Mouse (Mus musculus): Measurements from ENCODE around the gene Cd80.
"Not testable (repeated sequence)": the region's sequence is repeated elsewhere in the genome, so short reads cannot be mapped to it uniquely, and the experiment has no call there.

Cd80 gene

DNA sequence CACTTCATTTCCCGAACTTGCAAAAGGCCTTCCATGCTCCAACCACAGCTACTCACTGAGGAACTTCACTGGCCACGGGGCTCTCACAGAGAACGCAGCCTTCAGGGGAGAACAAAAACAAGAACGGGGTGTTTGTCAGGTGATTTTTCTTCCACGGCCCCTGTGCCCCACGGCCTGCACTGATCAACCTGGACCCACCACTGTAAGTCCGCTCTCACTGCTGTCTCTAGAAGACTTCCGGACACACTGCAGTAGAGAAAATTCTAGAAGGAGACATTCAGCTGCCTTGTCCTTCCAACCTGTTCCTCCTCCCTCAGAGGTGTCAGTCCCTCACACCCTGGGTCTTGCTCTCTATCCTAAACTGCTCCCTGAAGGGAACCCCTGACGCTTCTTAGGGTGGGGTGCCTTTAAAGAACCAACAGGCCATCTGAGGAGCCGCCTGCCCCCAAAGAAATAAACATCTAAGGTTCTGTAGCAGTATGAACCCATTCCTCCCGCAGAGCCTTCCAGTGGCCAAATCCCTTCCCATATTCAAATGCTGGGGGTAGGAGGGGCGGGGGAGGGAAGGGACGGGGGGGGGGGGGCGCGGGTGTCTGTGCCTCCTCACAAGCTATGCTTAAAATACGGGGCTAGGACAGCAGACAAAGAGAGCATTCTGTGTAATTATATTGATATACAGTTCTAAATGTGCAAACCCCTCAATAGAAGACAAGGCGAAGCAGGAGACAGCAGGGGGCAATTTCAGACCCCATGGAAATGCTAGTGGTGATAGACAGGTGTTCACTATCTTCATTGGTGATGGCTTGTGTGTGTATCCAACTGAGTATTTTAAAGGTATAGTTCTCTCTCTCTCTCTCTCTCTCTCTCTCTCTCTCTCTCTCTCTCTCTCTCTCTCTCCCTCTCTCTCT lies at the start of gene Cd80:
Gene Cd80, plus strand, starts transcription at position 51 of the 908 bp plus-strand sequence.
- in situ Hi-C loops (cut with MseI, MboI): no loop called here

DNA sequence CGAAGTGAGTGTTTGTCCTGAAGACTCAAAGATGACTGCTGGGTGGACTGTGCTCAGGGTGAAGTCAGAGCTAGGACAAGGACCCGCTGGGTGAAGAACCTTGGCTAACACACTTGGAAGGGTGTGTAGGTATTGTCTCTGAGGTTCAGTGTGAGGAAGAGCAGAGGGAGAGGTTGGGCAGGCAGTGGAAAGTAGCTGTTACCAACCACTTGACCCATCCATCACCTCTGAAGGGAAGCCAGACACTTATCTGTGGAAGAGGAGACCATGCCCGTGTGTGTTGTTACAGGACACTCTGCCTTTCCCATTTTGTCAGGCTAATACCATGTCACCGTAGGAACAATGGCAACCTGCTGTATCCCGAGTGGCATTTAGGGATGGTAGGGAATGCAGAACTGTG lies 49.1 kb upstream of the Cd80 start:
- in situ Hi-C loops (cut with MseI, MboI): no loop called here

- in situ Hi-C loops (cut with MseI, MboI): no loop called here
These were observed 48.7 kb upstream of the Cd80 start for GRCm38 (mm10) chr16:38406708-38407107.

- in situ Hi-C loops (cut with MseI, MboI): no loop called here
These were observed 47.8 kb upstream of the Cd80 start for GRCm38 (mm10) chr16:38407584-38407983.

- in situ Hi-C loops (cut with MseI, MboI): no loop called here
These were observed 46.9 kb upstream of the Cd80 start for GRCm38 (mm10) chr16:38408416-38408815.

GRCm38 (mm10) chr16:38414953-38415352 lies 40.4 kb upstream of the Cd80 start:
- in situ Hi-C loops (cut with MseI, MboI): no loop called here

DNA sequence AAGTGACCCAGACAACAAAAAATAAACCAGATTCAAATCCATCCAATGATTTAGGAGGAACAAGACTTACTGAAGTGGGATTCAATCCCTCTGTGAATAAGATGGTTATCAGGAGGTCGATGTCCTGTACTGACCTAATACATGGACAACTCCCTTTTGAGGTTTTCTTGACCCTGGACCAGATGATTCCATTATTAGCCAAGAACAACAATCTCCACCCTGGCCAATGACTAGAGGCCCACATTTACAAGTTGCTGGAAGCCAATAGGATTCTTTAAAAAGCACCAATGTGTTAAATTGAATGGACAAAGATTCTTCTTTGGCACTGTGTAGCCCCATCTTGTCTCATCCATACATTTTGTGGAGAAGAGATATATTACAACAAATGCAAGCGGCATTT lies 30.0 kb upstream of the Cd80 start:
- in situ Hi-C loops (cut with MseI, MboI): no loop called here

DNA sequence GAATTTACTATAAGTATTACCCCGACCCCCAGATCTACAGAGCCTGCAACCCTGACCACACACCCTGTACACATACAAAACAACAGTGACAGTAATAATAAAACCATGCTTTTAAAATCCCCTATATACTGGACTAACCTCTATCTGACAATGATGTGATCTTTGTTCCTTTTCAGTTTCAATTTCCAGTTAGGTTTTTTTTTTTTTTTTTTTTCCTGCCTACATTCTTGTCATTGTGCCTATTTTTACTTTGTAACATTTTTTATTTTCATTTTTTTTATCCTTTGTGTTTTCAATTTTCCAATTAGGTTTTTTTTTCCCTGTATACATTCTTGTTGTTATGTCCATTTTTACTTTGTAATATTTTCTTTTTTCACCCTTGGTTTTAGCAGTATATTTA lies 29.6 kb upstream of the Cd80 start:
- in situ Hi-C loops (cut with MseI, MboI): no loop called here

GRCm38 (mm10) chr16:38431446-38432185 lies 23.7 kb upstream of the Cd80 start:
- in situ Hi-C loops (cut with MseI, MboI): no loop called here

DNA sequence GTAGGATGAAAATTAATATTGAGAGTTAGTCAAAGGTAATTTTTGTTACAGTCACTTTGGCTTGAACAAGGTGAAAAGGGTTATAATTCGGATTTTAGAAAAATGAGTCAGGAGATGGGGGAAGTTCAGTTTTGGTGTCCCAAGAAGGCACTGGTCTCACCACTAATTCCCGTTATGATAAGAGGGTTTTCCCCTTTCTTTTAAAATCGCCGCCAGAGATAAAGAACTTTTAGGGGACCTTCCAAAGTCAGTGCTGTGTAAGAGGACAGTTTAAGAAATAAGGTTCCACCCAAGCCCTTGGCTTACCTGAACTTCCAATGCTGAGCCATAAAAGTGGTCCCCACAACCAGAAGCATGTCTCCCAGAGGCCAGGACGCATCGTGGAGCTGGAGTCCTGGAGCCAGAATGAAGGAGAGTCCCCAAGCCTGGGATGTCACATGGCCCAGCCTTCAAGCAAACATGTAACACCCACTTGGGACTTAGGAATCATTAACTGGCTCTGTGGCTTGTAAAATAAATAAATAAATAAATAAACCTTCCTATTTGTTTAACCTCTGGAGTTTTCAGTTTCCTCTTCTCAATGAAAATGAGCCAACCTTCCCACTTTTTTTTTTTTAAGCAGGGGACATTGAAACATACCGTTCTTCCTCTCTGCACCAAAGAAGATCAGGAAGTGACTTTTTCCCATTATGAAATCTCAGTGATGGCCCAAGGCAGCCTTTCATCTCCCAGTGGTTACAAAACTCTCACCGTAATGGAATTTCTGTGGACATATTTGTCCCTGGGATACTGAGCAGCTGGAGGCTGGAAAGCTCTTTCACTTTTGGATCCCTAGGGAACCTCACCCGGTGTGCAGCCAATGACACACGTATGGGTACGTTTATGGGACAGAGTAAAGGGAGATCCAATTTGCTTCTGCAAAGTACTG lies 22.6 kb upstream of the Cd80 start, which contains the start of gene Pla1a:
Gene Pla1a, minus strand, starts transcription at position 648 of the 928 bp plus-strand sequence.
- in situ Hi-C loops (cut with MseI, MboI): no loop called here

DNA sequence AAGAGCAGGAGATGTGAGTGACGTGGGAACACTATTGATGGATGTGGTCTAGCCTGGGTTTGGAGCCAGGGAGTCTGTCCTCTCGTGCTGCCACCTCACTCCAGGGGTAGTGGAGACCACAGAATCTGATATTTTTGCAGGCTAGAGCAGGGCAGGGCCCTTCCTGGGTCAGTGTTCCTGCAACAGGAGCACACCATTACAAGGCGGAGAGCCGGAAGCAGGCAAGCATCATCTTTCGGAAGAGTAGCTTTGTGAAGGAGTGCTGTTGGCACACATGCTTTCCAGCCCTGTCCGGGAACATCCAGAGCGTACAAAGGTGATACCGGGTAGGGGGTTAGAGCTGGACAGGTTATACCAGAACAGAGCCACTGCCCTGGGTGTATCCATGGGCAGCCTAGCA lies 21.8 kb upstream of the Cd80 start:
- in situ Hi-C loops (cut with MseI, MboI): no loop called here

GRCm38 (mm10) chr16:38434295-38434795 lies 21.0 kb upstream of the Cd80 start:
- in situ Hi-C loops (cut with MseI, MboI): no loop called here

DNA sequence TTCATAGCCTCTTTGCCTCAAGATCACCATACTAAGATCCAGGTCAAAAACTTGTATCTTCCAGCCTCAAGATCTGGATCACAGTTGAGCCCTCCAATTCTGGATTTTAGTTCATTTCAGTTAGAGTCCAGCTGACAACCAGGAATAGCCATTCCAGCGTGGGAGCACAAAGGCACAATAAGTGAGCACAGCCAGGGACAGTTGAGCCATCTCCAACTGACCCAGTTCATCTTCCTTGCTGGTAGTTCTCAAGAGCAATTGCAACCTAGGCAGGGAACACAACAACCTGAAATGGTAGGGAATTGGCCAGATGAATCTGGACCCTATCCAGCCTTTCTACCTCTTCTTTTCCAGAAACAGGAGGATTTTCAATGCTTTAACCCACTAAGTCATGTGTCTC lies 16.2 kb upstream of the Cd80 start:
- in situ Hi-C loops (cut with MseI, MboI): no loop called here

DNA sequence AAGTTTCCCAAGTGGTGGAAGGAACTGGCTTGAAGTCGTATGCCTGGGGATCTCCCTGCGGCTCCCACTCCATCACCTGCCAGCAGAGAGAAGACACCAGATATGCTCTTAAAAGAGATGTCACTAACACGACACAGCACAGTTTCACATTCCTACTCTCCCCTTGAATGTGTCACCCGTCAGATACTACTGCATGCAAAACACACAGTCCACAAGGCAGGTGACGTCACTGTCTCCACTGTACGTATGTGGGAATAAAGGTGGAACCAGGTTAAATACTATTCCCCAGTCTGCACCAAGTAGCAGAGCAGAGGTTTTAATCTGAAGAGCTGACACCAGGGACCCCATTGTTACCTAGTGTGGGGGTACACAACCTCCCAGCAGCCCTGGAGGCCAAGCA lies 15.0 kb upstream of the Cd80 start:
- in situ Hi-C loops (cut with MseI, MboI): no loop called here

GRCm38 (mm10) chr16:38441611-38442010 lies 13.8 kb upstream of the Cd80 start:
- in situ Hi-C loops (cut with MseI, MboI): no loop called here

GRCm38 (mm10) chr16:38442216-38442615 lies 13.1 kb upstream of the Cd80 start:
- in situ Hi-C loops (cut with MseI, MboI): no loop called here

- in situ Hi-C loops (cut with MseI, MboI): no loop called here
These were observed 11.5 kb upstream of the Cd80 start for GRCm38 (mm10) chr16:38443721-38444464.

DNA sequence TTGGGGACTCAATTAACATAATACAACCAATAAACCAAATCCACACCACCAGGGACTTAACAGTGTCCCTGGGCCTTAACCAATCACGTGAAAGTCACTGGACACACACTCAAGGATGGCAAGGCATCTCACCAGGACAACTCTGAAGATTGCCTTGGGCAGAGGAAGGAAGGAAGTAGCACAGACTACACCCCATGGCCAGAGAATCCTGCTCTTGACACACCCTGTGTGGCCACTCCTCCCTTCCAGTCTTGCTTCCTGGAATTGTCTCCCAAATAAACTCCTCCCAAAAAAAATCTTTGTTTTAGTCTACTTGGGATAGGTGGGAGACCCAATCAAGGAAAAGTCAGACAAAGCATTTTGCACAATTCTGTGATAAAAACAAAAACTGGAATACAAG lies 10.3 kb upstream of the Cd80 start:
- in situ Hi-C loops (cut with MseI, MboI): no loop called here

DNA sequence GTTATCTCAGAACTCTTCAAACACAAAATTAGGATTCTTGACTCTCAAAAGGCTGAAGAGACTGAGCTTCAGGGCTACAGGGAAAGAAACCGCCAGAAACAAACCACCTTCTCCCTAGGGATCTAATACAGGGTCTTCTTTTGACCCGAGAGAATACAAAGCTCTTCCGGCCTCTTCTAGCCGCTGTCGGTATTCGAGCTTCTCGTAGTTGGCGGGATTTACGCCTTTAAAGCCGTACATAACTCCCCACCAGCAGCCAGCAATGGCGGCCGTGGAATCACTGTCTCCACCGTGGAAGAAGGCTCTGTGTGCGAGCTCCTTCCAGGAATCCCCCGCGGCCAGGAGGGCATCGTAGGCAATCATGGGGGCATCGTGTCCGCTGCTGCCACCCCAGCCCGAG lies 9.8 kb upstream of the Cd80 start:
- in situ Hi-C loops (cut with MseI, MboI): no loop called here

GRCm38 (mm10) chr16:38446141-38446540 lies 9.2 kb upstream of the Cd80 start:
- in situ Hi-C loops (cut with MseI, MboI): not testable (repeated sequence)

DNA sequence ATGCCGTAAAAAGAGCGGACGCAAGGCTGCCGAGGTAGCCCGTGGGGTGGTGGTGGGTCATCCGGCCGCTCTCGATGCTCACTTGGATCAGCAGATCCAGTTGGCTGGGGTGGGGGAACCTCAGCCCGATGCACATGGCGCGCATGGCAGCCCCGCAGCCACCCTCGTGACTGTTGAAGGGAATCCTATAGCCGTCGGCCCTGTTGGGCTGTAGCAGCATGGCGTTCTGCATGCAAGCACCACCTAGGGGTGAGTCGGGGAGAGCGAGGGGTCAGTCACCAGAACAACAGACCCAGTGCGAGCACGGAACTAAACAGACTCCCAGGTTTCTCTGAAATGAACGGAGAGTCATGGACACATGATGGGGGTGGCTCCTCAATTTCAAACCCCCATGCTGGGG lies 8.0 kb upstream of the Cd80 start:
- in situ Hi-C loops (cut with MseI, MboI): no loop called here
